ENCODE assay signal across 9 mouse cellular contexts in the genomic region with DNA sequence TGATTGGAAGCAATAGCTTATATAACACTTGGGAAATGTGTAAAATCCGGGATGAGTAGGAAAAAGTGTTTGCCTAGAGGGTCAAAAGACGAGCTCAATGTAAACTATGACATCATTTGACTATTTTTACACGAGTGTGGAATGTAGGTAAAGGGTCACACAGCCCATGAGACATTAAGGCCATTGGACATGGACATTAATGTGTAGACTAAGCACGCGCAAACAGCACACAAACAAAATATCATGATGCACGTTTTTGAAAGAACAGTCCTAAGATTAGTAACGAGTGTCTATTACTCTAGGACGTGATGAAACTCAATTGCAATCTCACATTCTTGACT. TPM values are rescaled to one million over a fixed set of nuclear protein-coding genes. Genes with fewer than 3 reads are reported as not detected.
A peak's percentile ranks its signal among the peaks of the same experiment; 100 is the strongest.
DNase-seq lines count a peak whose midpoint lies in the region; ATAC-seq and TF ChIP-seq lines count a peak whose summit lies in the region.
"Had no signal": no experiment of that assay in that cellular context is flagged by ENCODE, and none has a peak within 500 bp of the region (broad histone marks: within the 10 kb centered on the region; RNA-seq: fewer than 3 reads in every experiment).

No protein-coding gene starts in this region.

- peak overlapping the region; percentile 77 for H3K9ac ChIP-seq in liver, embryonic 13.5 days

- peaks cover 4% of the 10 kb centered on the region; the same call in 1 of the 2 replicates for H3K4me1 ChIP-seq in spleen, adult 2 months (ENCODE audit: control insufficient read depth, insufficient read depth, insufficient read length)
- H3K4me1 ChIP-seq in liver, embryonic 13.5 days (replicated peaks) = peaks cover 22% of the 10 kb centered on the region

- ATAC-seq in liver, embryonic 13.5 days (ENCODE audit: low read depth) = peak; percentile 43; the same call in 1 of the 2 replicates

- peak overlapping the region; percentile 84 for H3K4me2 ChIP-seq in liver, embryonic 13.5 days

- no peaks in the 10 kb centered on the region for H3K27me3 ChIP-seq in spleen, adult 2 months (ENCODE audit: control insufficient read depth, insufficient read depth, low read length)
- H3K27me3 ChIP-seq in liver, embryonic 13.5 days = no peaks in the 10 kb centered on the region

- no peak for TF ChIP-seq CTCF in spleen, adult 2 months (IDR thresholded peaks at IDR 0.05; ENCODE audit: extremely low read depth, insufficient read depth, insufficient read length, insufficient replicate concordance)

- DNase-seq in embryo, embryonic 10 days (ENCODE audit: low spot score) = peak; percentile 11
- DNase-seq in embryo, embryonic 11 days = no peak
- no peak for DNase-seq in spleen, adult 2 months (ENCODE audit: low read depth in 1 of 2, low spot score in 2 of 2)
- DNase-seq in spleen, adult 18-20 months = no peak
- DNase-seq in liver, embryonic 13.5 days = no peak
- no peak for DNase-seq in adrenal gland, adult 18-20 months (ENCODE audit: low spot score in 2 of 2)
- DNase-seq in frontal cortex, adult 2 months (ENCODE audit: extremely low spot score in 1 of 2, low spot score in 1 of 2) = no peak
- DNase-seq in layer of hippocampus, adult 18-20 months (ENCODE audit: low spot score in 2 of 2) = no peak

- 16% methylated on average over 8 of the region's 8 CpGs for whole genome bisulfite sequencing in spleen, adult 2 months
- WGBS in liver, embryonic 13.5 days (ENCODE audit: insufficient replicate concordance) = 25% methylated on average over 8 of the region's 8 CpGs

- no peaks in the 10 kb centered on the region for H3K9me3 ChIP-seq in liver, embryonic 13.5 days (replicated peaks)

- peak overlapping the region; percentile 69 for H3K4me3 ChIP-seq in spleen, adult 2 months (ENCODE audit: extremely low read depth, insufficient read depth, insufficient read length)
- H3K4me3 ChIP-seq in liver, embryonic 13.5 days (replicated peaks) = peak overlapping the region; percentile 69

- H3K27ac ChIP-seq in spleen, adult 2 months (ENCODE audit: insufficient read depth, low read length) = peak overlapping the region; percentile 96
- peak overlapping the region; percentile 83 for H3K27ac ChIP-seq in liver, embryonic 13.5 days

- TF ChIP-seq POLR2A in spleen, adult 2 months (IDR thresholded peaks at IDR 0.05; ENCODE audit: low read depth, low read length) = no peak

- H3K36me3 ChIP-seq in spleen, adult 2 months (ENCODE audit: control insufficient read depth, insufficient read depth, low read length) = 0 out of 2 replicates have a peak, but pooled peaks cover 1% of the 10 kb centered on the region
- H3K36me3 ChIP-seq in liver, embryonic 13.5 days = peaks cover 4% of the 10 kb centered on the region

RNA-seq across cellular contexts. Expression of gene Acot2, which starts 0.4 kb away (rescaled TPM):
- 9.2 and 14.2 TPM in 2 replicates for polyA plus RNA-seq in spleen, adult 2 months (2012; rRNA removed)
- 14.7 and 16.1 TPM in 2 replicates for polyA plus RNA-seq in liver, embryonic 13.5 days (2015; fragmentation: Nextera tagmentation; extraction: Ambion mirVana)
- 10 to 100 TPM; 19.2 to 38.5 TPM for total RNA-seq in adrenal gland, adult 18-20 months (2021)
- 7.2 and 8.7 TPM in 2 replicates for polyA plus RNA-seq in frontal cortex, adult 2 months (2012; rRNA removed)
- 10 to 100 TPM; 15.8 to 17.2 TPM for total RNA-seq in layer of hippocampus, adult 18-20 months (2021)

RNA-seq across cellular contexts. Expression of gene Heatr4, which starts 2.6 kb away (rescaled TPM):
- not detected in 2 replicates for polyA plus RNA-seq in spleen, adult 2 months (2012; rRNA removed)
- not detected in 2 replicates for polyA plus RNA-seq in liver, embryonic 13.5 days (2015; fragmentation: Nextera tagmentation; extraction: Ambion mirVana)
- total RNA-seq in adrenal gland, adult 18-20 months (2021) = not detected
- polyA plus RNA-seq in frontal cortex, adult 2 months (2012; rRNA removed) = 0.04 and 0.06 TPM in 2 replicates
- under 1 TPM in 1 of 2 experiments, not detected in 1; 0.10 TPM for total RNA-seq in layer of hippocampus, adult 18-20 months (2021)
- total RNA-seq: left cerebral cortex, postnatal 36 days had no signal

RNA-seq across cellular contexts. Expression of gene Acot1, which starts 22.1 kb away (rescaled TPM):
- polyA plus RNA-seq in spleen, adult 2 months (2012; rRNA removed) = 2.2 and 2.8 TPM in 2 replicates
- 28.2 and 34.7 TPM in 2 replicates for polyA plus RNA-seq in liver, embryonic 13.5 days (2015; fragmentation: Nextera tagmentation; extraction: Ambion mirVana)
- total RNA-seq in adrenal gland, adult 18-20 months (2021) = 10 to 100 TPM in 1 of 2 experiments, 1 to 10 TPM in 1; 8.5 to 12.6 TPM
- polyA plus RNA-seq in frontal cortex, adult 2 months (2012; rRNA removed) = 15.6 and 15.7 TPM in 2 replicates
- total RNA-seq in layer of hippocampus, adult 18-20 months (2021) = 10 to 100 TPM; 21.0 to 28.4 TPM

RNA-seq across cellular contexts. Expression of gene Riox1, which starts 36.8 kb away (rescaled TPM):
- polyA plus RNA-seq in spleen, adult 2 months (2012; rRNA removed) = 12.5 and 21.6 TPM in 2 replicates
- polyA plus RNA-seq in liver, embryonic 13.5 days (2015; fragmentation: Nextera tagmentation; extraction: Ambion mirVana) = 9.3 and 9.8 TPM in 2 replicates
- 10 to 100 TPM; 15.2 to 16.4 TPM for total RNA-seq in adrenal gland, adult 18-20 months (2021)
- 11.5 and 12.0 TPM in 2 replicates for polyA plus RNA-seq in frontal cortex, adult 2 months (2012; rRNA removed)
- 10 to 100 TPM; 15.7 to 16.9 TPM for total RNA-seq in layer of hippocampus, adult 18-20 months (2021)

RNA-seq across cellular contexts. Expression of gene Acot4, which starts 51.0 kb away (rescaled TPM):
- polyA plus RNA-seq in spleen, adult 2 months (2012; rRNA removed) = 0.36 and 0.79 TPM in 2 replicates
- polyA plus RNA-seq in liver, embryonic 13.5 days (2015; fragmentation: Nextera tagmentation; extraction: Ambion mirVana) = 6.7 and 7.9 TPM in 2 replicates
- total RNA-seq in adrenal gland, adult 18-20 months (2021) = 1 to 10 TPM; 1.7 to 3.7 TPM
- 1.8 and 2.0 TPM in 2 replicates for polyA plus RNA-seq in frontal cortex, adult 2 months (2012; rRNA removed)
- 1 to 10 TPM; 2.7 to 3.9 TPM for total RNA-seq in layer of hippocampus, adult 18-20 months (2021)
